Mouse (Mus musculus) frontal cortex, adult 2 months (tissue): ENCODE measurements around the gene Afap1. TPM values are rescaled to one million over a fixed set of nuclear protein-coding genes. Genes with fewer than 3 reads are reported as not detected.

ENCODE experiments used
- DNase-seq, 2 experiments: peaks; one replicate each; pipeline ENCODE4 v3.0.0; 2022; ENCODE audit warnings: low spot score in 1 of 2; ENCODE audit errors: extremely low spot score in 1 of 2
- polyA plus RNA-seq: library from polyadenylated mRNA; depleted of rRNA; stranded (reverse); fragments of >200 nt; gene quantifications from 2 replicates; pipeline ENCODE4 v1.2.3, GENCODE M21; 2012

Gene Afap1
- polyA plus RNA-seq, 1 experiment = 18.6 TPM

DNA sequence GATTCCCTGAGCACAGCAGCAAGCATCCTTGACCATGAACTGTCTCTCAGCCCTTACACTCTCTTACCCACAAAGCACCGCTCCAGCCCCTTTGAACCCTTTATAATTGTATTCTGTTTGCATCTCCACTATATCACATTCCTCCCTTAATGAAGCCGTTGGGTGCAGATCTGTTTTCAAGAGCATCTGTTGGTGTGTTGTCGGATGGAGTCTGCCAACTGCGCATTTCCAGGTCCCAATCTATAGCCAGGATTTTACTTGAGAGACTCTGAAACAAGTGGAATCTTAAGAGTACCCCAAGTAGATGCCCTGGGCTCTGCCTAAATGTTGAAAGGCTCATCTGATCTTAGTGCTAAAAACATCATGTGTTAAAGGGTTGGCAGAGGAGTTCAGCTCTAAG is 3.4 kb downstream of the Afap1 start:
- DNase-seq = no peak

DNA sequence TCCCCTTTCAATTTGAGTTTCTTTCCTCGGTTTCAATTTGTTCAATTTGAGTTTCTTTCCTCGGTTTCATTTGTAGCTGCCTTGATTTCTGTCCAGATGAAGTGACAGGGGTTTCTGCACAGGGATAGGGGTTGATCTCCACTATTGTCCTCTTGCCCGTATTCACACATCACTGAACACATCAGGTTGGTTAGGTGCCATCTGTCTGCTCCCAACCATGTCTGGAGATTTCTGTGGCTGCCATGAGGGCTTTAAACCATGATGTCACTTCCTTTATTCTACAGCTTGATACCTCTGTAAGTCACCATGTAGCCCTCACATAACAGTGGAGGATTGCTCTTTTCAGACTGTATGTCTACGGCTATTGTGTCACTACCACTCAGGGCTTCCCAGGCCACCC is 4.0 kb downstream of the Afap1 start:
- DNase-seq = no peak

DNA sequence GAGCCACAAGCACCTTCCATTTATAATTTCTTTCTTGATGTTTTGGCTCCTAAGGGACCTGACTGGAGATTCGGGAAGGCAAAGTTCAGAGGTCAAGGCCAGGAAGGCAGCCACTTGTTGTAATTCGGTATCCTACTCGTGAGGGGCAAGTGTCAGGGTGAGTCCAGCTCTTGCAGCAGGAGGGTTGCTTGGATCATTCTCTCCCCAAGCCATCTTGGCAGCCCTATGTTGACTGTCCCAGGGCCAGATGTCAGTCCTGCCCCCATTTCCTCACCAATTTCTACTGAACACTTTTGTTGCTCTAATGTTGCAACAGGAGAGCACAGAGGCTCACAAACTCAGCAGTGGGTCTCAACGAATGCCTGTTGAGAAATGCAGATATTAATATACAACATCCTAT is 5.0 kb downstream of the Afap1 start:
- DNase-seq = no peak

DNA sequence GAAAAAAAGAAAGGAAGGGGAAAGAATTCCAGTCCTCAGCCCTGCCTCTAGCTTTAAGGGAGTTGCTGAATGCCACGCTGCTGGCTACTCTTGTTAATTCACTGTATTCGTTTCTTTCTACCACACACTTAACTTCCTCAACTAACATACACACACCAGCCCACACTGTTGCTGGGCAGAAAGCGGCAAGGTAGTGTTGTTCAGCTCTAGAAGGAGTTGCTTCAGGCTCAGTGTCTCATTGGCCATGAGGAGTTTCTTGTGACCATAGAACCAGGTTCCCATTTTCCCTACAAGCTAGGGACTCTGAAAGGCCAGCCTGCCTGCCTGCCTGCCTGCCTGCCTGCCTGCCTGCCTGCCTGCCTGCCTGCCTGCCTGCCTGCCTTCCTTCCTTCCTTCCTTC is 5.9 kb downstream of the Afap1 start:
- no peak for DNase-seq

DNA sequence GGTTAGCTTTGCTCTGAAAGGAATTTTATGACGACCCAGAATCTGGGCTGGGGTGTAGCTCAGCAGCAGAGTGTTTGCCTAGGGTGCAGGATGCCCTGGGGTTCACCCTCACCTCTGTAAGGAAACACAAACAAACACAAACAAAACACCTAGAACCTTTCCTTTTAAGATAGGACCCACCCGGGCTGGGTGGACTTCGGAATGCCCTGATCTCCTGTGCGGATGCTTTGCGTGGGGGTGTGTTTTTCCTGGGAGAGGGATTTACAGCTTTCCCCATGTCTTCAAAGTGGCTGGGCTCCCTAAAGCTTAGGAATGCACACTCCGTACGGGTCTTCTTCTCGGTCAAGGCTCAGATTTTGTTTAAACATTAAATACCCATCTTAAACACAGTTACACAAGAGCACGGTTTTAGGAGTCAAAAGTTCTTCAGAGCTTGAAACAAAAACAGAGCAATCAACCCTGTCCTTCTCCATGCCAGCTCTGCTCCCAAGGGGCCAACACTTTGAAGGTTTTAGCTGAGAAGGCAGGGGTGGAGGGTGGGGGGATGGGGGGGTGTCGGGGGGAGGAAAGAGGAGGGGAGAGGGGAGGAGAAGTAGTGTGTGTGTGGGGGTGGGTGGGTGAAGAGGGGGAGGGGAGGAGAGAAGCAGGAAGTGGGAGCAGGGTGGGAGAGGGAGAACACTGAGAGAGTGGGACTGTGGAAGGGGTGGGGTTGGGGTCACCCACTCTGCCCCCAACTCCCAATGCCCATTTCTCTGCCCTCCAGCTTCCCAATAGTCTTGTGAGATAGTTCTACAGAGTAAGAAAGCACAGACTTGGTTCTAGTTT is 7.5 kb downstream of the Afap1 start:
- no peak for DNase-seq

DNA sequence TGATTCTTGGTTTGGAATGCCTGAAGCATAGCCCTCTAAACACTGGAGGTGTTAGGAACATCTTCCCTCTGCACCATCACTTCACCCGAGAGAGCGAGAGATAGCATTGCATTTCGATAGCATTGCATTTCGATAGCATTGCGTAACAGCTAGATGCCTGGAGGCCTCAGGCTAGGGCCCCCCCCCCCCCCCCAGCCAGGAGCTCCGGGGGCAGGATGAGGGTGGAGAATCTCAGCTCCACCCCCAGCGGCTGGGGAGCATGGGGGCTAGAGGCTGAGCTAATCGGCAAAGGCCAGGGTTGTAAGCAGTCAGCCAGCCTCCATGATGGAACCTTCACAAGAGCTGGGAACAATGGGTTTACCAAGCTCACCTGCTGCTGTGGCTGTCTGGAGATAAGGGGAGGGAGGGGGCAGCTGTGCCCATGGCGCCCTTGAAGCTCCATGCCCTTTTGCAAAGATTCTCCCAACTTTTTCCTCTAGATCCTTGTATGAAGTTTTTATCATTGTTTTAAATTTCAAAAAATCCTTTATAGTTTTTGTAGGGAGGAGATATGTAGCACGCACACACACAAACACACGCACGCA is 8.2 kb downstream of the Afap1 start:
- DNase-seq = no peak

DNA sequence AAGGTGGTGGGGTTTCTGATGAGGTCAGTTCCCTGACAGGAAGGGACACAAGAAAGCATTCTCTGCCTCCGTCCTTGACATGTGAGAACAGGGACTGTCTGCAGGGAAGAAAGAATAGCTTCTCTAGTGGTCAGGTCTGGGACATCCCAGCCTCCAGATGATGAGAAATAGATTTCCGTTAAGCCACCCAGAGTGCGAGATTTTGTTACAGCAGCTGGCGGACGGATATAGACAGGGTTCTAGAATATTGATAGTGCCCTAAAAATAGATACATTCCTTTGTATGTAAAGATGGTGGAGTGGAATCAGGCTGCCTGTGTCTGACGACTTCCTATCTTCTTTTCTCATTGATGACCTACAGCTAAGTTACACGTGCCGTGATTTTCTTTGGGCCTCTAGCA is 10.3 kb downstream of the Afap1 start:
- DNase-seq = no peak

DNA sequence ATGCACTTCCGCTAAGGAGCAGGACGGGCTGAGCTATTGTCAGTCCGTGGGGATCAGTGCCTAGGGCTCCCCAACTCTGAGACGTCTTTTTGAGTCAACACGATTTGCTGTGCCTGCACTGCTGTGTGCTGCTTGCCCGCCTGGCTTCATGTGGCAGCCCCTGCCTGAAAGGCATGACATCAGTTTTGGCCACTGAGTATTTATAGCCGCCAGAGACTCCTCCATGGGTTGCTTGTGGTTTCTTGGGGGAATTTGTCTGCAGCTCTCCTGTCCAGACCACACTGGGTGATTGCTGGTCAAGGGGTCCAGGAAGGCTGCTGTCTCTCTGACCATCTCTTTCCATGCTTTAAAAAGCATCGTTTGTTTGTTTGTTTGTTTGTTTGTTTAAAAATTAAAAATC is 12.2 kb downstream of the Afap1 start:
- no peak for DNase-seq

DNA sequence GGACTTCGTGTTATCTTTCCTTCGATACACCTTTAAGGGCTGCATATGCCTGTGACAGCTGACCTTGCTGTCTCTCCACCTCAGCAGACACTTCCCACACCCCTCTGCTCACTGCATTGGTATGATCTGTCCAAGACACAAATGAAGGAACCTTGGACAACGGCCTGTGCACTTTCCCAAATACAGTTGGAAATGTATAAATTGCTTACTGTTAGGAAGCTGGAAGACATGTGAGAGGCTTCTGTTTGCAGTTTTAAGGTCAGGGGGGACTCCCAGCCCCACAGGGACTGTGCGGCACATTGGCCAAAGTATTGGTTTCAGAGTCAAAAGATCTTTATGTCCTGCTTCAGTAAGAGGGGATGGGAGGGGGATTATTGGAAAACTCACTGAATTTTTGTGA is 14.0 kb downstream of the Afap1 start:
- DNase-seq = no peak

DNA sequence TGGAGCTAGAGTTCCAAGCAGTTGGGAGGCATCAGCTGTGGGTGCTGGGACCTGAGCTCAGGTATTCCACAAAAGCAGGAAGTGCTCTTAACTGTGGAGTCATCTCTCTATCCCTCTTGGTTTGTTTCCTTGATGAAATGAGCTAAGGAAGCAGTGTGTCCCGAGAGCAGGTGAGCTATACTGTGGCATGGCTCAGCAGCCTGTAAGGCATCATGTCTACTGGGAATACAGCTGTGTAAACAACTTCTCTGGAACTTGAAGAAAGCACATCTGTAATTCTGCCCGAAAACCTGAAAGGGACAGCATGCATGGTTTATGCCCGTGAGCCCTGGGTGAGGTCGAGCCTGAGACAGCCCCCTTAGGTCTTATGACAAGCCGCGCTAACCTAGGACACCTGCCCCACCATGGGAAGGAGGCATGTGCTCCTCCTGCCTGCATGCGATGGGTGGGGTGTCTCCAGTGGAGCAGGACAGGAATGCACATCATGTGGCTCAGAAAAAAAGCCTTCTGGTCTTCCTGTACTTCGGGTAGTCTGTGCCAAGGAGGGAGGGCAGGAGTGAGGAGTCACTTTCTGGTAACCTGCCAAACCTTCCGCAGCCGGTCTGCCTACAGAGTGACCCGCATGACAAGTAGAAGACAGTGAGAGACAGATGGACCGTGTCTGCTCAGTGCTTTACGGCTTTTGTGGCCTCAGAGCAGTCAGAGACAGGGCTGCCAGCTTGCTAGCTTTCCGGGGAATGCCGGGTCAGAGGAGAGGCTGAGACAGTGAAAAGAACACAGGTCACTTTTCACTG is 14.7 kb downstream of the Afap1 start:
- DNase-seq = peak; percentile 58 to 74

DNA sequence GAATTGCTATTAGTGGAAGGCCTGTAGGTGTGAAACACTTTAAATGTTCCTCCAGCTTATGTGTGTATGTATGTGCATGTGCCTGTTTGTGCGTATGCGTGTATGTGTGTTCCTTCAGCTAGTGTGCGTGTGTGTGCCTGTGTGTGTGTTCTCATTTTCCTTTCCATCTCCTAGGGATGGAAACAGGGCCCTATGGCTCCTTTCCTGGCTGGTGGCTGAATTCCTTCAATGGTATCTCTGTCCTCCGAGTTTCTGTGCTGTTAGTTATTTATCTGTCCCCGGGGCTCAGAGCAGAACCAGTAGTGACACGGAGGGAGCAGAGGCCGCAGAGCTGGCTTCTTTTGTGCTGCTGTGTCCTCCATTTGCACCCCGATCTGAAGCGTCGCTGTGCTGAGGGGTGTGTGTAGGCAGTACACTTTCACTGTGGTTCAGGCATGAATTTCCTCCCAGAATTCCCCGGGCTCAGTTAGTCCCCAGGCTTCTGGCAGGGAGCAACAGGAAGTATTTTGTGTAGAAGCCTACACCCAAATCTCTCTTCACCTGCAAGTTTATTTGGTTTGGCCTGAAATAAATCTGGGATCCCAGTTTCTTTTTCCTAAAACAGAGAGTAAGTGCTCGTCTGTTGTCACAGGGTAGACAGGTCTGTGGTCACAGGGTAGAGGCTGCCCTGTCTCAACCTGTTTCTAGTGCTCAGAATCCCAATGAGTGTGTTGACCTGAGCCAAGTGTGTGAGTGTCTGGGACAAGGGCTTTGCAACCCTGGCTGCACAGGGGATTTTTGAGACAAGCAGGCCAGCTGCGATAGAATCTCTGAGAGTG is 15.7 kb downstream of the Afap1 start:
- peak in 1 of 2 experiments; percentile 44 for DNase-seq

DNA sequence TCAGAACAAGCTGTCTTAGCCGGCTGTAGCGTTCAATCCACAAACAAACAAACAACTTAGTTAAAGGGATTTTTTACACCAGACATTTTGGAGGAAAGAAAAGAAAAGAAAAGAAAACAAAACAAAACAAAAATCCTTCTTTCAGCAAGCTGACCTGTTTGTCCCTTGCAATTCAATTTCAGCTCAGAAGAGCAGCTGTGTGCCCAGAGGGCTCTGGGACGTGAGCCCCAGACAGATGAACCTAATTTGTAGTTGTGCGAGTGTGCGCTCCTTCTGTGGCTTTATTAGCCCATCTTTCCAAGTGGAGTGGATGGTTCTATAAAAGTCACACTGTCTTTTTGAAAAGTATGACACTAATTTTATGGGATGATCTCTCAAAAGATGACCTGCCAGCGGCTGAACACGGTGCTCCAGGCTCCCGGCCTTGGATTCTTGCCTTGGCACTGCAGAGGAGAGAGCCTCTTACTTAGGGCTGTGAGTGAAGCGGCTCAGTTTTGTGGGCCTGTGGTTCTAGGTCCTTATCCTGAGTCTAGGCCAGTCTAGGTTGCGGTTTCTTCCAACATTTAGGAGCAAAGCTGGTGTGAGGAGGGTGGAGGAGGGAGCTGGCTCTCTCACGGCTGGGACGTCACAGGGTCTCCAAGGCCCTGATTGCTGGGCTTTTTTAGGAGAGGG is 22.6 kb downstream of the Afap1 start:
- no peak for DNase-seq

DNA sequence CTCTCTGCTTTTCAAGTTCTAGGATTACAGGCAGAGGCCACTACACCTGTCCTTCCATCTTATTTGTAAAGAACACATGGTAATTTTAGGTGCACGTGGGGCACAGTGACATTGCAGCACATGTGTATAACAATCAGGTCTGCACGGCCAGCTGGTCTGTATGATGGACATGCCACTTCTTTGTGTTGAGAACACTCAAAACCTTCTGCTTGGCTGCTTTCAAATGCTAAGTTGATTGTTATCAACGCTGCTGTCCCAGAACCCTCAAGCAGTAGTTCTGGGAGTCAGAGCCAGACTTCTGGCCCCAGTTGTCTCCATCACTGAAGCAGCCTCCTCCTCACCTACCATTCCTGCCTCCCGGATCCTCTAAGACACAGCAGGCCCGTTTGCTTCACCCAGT is 23.5 kb downstream of the Afap1 start:
- no peak for DNase-seq

DNA sequence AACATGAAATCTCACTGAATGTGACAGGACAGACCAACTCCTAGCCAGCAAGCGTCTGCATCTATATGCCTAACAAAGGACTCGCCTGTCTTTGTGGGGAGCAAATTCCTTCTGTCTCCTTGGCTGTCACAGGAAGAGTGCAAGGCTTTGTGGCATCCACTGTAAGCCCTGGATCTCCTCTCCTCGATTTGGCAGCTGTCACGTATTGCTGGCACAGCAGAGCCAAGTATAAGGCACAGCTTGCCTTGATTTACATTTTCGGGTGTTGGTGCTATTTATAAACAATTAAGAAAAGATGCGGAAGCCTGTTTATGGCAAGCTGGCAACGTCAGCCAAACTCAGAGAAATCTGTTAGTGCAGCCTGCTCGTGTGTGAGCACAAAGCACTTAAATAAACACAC is 25.3 kb downstream of the Afap1 start:
- DNase-seq = peak in 1 of 2 experiments; percentile 57

DNA sequence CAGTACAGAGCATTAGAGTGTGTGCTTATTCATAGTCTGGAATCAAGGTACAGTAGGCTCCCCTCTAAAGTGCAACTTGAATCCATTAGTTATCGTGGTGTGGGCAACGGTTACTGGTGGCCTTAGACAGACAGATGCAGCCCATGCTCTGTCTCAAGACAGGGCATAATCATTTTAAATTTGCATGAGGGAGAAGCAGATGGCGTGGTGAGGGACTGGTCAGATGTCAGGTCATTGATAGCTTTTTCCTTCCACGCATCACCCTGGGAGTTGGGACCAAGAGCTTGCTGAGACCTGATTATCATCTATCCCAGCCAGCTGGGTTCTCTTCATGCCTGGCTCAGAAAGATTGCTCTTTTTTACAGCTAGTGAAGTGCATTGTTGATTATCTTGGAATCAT is 27.0 kb downstream of the Afap1 start:
- DNase-seq = no peak

DNA sequence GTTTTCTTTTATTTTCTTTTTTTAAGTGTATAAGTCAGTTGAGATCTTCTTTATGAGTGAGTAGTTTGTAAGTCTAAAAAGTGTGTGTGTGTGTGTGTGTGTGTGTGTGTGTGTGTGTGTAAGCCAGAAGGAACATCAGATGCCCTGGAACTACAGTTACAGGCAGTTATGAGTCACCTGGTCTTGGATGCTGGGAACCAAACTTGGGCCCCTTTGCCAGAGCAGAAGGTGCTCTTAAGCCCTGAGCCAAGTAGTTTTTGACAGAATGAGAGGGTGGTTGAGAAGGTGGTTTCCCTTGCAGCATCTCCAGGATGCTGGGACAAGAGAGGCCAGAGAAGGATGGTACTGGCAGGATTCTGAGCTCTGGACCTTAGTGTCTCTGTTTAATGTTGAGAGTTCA is 27.4 kb downstream of the Afap1 start:
- no peak for DNase-seq

DNA sequence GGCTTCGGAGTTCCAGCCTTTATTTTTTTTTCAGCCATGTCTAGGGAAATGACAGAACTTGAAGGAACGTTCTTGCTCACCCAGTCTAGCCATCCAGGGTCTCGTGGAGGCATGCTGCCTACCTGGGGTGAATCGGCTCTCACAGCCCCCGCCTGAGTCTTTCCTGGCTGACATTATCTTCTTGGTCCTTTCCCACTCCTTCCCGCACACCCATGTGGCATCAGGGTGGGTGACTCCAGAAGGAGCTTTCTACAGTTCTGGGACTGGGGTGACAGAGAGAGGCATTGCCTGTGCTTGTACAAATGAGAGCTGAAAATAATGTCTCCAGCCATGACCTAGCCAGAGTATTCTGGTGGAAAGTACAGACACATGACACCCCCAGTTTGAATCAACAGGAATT is 28.0 kb downstream of the Afap1 start:
- DNase-seq = no peak

DNA sequence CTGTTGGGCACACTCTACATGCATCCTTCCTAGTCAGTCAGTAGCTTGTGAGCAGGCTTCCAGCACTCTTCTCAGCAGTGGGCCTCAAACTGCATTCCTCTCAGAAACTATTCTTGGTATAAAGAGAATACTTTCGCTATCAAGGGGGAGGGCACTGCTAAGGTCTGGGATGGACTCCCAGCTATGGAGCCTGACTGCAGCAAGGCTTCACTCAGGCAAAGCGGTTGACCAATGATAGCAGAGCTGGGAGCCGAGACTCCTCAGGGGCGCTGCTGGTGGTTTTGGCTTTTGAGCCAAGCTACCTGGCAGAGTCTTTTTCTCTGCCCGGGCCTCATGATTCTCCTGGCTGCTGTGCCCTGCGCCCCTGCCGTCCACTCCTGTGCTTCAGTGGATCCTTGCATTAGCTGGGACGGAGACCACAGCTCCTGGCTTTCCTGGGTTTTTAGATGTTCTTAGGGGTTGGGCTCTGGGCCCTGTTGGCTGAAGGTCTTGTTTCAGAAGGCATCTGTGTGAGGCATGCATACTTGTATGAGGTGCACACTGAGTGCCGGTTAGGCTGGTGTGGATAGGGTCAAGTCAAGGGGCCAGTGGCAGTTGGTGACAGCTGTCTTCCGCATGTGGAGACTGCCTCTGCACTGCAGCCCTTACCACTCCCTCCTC is 28.6 kb downstream of the Afap1 start:
- no peak for DNase-seq

DNA sequence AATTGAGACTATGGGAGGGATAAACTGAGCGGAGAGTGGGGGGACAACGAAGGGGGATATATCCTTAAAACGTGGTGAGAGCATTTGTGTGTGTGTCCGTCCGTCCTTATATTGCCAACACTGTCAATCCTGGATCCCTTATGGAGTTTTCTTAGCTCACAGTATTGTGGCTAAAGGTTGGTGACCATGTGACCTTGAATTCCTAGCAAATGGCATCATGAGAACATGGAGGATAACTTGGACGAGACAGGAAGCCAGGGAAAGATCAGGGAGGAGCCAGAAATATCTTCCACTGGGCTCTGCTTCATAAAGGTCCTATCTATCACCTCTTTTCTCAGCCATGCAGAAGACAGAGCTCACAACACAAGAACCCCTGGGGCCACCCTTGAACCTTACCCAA is 30.3 kb downstream of the Afap1 start:
- DNase-seq = no peak

DNA sequence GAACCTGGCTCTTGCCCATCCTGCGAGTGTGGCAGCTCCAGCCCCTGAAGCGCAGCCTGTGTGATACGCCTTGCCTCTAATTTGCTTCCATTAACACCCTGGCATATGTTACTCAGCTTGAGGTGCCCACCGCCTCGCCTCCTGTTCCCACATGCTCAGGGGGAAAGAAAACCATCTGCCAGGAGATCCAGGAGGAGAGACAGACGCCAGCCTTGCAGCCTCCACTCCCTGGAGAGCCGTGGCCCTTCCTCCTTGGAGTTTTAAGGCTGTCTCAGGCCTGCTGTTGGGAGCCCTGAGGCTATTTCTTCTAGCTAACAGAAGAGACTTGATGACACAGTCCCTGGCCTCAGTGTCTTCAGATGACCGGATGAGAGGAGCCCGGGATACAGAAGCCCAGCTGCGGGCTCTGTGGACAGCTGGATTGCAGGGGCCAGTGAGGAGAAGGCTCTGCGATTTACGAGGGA is 32.1 kb downstream of the Afap1 start:
- DNase-seq = peak; percentile 47 to 73
